Mouse (Mus musculus) spleen, adult 18-20 months (tissue): Measurements from ENCODE around the gene Fam19a5.

Experiments
- DNase-seq, 2 experiments: peaks; one replicate each; pipeline ENCODE4 v3.0.0; 2022; ENCODE audit warnings: mixed read lengths in 2 of 2

The Fam19a5 gene

GRCm38 (mm10) chr15:87543599-87544338, at the start of gene Fam19a5:
Fam19a5 (plus strand) TSS chr15:87544299.
- DNase-seq: no peak

GRCm38 (mm10) chr15:87501737-87502136, 42.4 kb upstream of the Fam19a5 start:
- no peak for DNase-seq

- no peak for DNase-seq
Observed at GRCm38 (mm10) chr15:87507349-87507748, 36.8 kb upstream of the Fam19a5 start.

GRCm38 (mm10) chr15:87510886-87511285, 33.2 kb upstream of the Fam19a5 start:
- no peak for DNase-seq

- no peak for DNase-seq
Observed at GRCm38 (mm10) chr15:87518161-87518560, 25.9 kb upstream of the Fam19a5 start.

- no peak for DNase-seq
Observed at GRCm38 (mm10) chr15:87529271-87529670, 14.8 kb upstream of the Fam19a5 start.

GRCm38 (mm10) chr15:87541656-87542055, 2.4 kb upstream of the Fam19a5 start:
- no peak for DNase-seq

- DNase-seq: no peak
Observed at GRCm38 (mm10) chr15:87544401-87545129, 466 bp downstream of the Fam19a5 start.

GRCm38 (mm10) chr15:87545130-87545642, 1.1 kb downstream of the Fam19a5 start:
- no peak for DNase-seq

- DNase-seq: no peak
Observed at GRCm38 (mm10) chr15:87545731-87546360, 1.7 kb downstream of the Fam19a5 start.

- no peak for DNase-seq
Observed at GRCm38 (mm10) chr15:87547022-87547421, 2.9 kb downstream of the Fam19a5 start.

GRCm38 (mm10) chr15:87549724-87550123, 5.6 kb downstream of the Fam19a5 start:
- DNase-seq: no peak

GRCm38 (mm10) chr15:87550756-87551155, 6.7 kb downstream of the Fam19a5 start:
- DNase-seq: no peak

- no peak for DNase-seq
Observed at GRCm38 (mm10) chr15:87551556-87551955, 7.5 kb downstream of the Fam19a5 start.

- no peak for DNase-seq
Observed at GRCm38 (mm10) chr15:87555811-87556210, 11.7 kb downstream of the Fam19a5 start.

GRCm38 (mm10) chr15:87564331-87564730, 20.2 kb downstream of the Fam19a5 start:
- DNase-seq: no peak

- DNase-seq: no peak
Observed at GRCm38 (mm10) chr15:87566040-87566929, 22.2 kb downstream of the Fam19a5 start.

GRCm38 (mm10) chr15:87570182-87570581, 26.1 kb downstream of the Fam19a5 start:
- DNase-seq: no peak

- DNase-seq: no peak
Observed at GRCm38 (mm10) chr15:87579861-87580260, 35.8 kb downstream of the Fam19a5 start.

GRCm38 (mm10) chr15:87583921-87584621, 40.0 kb downstream of the Fam19a5 start:
- no peak for DNase-seq

GRCm38 (mm10) chr15:87590975-87591374, 46.9 kb downstream of the Fam19a5 start:
- no peak for DNase-seq

GRCm38 (mm10) chr15:87596731-87597130, 52.6 kb downstream of the Fam19a5 start:
- DNase-seq: no peak
